Mouse (Mus musculus) liver (tissue): Measurements from ENCODE around the gene Mgat4e.
A peak's percentile ranks its signal among the peaks of the same experiment; 100 is the strongest.

ENCODE experiments used
- DNase-seq: peaks from one replicate; pipeline ENCODE4 v3.0.0-alpha.2; 2020; ENCODE audit warnings: mixed read lengths

Gene Mgat4e

DNA sequence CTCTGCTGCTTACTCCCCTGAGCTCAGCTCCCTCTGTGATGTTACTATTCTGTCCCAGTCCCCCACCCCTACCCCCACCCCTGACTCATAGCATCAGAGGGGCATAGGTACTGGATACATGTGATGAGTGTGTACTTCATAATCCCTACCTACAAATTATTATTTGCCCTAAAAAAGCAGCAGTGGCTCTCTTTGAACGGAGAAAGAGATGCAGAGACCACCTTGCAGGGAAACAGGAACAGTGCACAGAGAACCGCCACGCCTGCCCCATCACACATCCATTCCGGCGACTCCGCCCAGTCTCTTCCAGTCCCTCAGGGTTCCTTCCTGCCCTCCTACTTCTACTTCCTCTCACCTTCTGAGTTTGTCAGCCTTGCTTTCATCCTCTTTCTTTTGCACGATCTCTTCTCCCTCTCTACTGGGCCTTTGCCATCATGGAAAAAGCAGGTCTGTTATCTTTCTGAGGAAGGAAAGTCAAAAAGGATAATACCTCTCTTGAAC, at the start of gene Mgat4e:
Gene Mgat4e (minus strand): TSS at position 51 of the 501 bp plus-strand sequence.
- DNase-seq = no peak

DNA sequence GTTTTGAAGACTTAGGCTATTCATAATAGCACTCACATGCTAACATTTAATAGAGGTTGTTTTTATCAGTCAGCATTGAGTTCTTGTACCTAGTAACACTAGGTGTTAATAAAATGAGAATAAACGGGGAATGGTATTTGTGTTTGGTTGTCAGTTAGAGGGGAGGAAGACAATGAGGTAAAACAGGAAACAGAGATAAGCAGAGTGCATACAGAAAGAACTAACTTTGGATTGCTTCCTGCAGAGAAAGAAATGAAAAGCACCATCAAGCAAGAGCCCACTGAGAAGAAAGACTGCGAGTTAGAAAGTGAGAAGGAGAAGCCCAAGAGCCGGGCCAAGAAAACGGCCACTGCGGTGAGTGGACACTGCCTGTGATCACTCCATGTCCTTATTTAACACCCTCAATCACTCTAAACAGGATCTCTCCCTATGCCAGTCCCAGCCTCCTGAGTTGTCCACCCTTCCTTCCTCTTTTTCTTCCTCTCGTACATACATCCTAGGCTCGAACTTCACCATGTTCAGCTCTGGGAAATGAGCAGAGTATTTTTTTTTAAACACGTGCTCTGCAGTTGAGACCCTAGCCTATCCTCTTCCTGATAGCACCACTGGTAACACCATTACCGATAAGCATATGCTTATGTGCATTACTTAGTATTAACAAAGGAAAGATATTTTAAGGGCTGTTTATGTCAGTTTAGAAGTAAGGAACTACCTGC, 48.0 kb upstream of the Mgat4e start:
- no peak for DNase-seq

DNA sequence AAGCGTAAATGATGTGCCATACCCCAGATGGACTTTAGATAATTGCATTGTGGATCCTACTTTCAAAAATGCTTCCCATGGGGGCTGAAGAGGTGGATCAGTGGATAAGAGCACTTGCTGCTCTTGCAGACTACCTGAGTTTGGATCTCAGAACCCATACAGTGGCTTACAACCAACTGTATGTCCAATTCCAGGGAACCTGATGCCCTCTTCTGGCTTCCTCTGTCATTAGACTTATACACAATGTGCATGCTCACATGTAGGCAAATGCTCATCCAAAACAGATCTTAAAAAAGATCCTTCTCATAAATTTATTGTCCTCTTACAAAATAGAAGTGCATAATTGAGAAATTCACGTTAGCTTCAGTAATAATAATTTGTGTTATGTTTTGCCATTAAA, 42.3 kb upstream of the Mgat4e start:
- DNase-seq = no peak

DNA sequence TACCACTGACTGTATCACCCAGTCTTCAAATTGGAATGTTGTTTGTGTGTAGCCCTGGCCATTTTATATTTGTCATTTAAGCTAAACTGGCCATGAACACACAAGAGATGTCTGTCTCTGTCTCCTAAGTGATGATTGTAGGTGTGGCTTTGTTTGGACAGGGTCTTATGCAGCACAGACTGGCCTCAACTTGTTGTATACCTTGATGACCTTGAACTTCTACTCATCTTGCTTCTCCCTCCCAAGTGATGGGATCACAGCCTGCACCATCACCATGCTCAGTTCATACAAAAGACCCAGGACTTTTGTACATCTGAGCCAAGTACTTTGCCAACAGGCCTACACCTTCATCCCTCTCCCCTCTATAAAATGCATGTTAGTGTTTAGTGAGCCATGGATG, 40.2 kb upstream of the Mgat4e start:
- DNase-seq = no peak

DNA sequence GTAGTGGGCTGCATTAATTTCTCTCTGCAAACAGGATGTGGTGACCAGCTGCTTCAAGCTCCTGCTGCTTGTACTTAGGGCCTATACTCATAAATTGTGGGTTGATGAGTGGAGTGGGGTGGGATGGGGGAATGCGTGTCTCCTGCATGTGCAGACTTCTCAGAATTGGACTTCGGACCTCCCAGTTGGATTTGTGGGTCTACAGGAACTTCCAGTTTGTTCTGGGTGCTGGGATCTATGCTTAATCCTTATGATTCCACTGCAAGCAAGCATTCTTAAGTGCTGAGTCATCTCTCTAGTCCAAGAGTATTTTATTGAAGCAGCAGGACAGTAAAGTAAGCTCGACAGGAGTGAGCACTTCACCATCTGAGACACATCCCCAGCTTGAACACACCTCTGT, 34.1 kb upstream of the Mgat4e start:
- DNase-seq = no peak

DNA sequence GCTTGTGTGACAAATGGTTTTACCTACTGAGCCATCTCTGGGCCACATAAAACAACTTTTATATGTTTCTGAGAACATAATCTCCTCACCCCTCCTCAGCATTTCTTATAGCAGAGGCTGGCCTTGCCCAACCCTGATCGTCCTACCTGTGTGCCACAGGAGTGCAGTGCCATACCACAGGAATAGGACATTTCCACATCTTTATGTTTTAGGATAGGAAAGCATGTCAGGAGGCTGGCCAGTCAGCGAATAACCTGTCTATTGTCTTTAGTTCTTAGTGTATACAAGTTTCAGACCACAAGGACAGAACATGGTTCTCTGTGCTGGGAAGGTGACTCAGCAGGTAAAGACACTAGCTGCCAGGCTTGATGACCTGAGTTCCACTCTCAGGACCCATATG, 31.3 kb upstream of the Mgat4e start:
- no peak for DNase-seq

DNA sequence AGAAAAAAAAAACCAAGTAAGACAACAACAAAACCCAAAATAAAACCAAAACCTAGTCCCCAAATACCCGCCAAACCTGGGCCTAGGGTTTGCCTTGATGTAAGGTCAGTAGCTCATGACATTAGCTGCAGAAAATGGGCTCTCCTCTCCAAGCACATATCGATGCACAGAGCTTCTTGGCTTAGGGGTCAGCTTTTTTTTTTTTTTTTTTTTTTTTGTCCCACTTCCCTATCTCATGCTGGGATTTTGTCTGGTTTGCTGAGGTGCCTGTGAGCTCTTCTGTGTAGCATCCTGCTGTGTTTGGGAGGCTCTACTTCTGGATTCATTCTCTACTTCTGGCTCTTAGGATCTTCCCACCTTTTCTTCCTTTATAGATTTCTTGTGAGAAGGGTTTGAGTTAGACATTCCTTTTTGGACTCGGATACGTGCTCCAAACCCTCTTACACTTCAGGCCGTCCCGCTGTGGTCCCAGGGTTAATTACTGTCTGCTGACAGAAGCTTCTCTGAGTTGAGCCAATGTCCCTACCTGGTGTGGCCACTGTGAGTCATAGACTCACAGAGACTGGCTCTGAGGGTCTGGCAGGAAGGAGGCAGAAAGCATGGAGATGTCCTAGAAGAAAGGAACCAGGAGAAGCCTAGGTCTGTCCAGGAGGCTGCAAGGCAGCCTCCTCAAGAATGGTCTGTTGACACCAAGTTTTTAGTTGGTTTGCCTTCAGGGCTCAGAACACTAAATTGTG, 28.1 kb upstream of the Mgat4e start:
- DNase-seq = no peak

DNA sequence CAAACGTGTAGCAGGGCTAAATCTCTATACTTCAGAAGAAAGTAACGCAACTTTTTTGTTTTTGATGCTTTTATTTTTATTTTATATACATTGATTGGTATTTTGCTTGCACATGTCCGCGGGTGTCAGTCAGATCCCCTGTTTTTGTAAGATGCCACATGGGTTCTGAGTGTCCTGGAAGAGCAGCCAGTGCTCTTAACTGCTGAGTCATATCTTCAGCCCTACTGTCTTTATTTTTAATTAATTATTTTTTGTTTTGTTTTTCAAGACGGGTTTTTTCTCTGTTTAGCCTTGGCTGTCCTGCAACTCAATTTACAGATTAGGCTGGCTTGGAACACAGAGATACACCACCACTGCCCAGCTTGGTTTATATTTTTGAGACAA, 24.4 kb upstream of the Mgat4e start:
- DNase-seq = no peak

DNA sequence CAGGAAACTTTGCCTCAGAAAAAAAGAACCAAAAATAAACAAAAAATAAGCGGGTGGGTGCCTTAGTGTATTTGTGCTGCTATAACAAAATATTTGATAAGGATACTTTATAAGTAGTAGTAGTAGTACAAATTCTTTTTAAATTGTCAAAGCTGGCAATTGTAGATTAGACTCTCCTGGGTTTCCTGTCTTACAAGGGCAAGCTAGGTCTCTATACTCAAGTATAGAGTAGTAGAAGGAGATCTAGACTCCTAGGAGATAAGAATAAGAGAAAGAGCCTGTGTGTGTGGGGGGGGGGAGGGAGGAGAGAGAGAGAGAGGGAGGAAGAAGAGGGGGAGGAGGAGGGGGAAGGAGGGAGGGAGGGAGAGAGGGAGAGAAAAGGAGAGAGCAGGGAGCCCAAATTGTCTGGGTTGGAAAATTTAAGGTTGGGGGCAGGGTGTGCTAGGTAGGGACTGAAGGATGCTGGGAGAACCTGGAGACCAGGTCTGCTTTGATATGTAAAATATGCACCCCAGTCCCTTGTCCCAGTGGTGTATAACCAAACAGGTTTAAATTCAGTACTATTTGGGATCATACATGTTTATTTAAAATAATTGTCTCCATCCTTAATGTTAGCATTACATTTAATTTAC, 23.9 kb upstream of the Mgat4e start:
- DNase-seq = peak; percentile 17

DNA sequence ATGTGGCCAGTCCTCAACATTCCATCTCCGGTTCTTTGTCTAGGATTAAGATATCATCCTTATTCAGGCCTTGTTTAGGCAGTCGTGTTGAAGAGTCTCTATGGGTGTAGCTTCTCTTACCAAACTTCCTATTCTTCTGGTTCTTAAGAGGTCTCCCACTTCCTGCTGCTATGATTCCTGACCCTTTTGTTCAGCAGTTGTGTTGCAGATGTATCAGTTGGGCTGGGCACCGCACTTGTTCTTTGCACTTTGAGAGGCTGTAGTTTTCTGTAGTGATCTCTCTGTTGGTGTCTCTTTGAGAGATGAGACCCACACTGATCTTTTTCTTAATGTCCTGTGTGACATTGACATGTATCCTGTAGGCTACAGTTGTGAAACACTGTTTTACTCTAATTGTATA, 21.1 kb upstream of the Mgat4e start:
- DNase-seq = no peak

DNA sequence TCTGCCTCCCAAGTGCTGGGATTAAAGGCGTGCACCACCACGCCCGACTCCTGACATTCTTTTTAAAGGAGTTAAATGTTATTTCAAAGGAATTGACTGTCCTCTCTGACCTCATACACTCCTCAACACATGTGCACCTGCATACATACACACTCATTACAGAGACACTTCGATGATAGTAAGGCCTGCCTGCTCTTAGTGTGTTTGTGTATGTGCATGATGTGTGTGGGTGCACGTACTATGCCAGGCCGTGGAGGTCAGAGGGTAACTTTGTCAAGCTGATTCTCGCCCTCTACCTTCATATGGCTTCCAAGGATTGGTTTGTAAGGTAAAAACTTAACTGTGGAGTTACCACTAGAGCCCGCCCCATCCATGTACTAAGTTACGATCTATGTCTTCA, 20.7 kb upstream of the Mgat4e start:
- no peak for DNase-seq

DNA sequence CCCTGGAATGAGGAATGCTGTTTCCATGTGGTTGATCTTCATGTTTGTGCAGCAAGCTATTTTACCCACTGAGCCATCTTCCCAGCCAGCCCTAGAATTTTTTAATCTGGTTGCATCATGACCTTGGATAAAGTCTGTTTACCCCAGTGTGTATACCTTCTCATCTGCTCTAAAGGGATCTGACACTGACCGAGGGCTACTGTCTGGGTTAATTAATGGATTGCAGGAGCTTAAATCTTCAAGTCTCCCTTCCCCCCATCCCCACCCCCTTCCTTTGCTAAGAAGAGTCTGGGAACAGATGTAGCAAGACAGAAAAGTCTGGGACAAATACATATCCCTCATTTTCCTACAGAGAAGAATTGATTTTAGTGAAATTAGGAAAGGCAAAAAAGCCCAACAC, 18.0 kb upstream of the Mgat4e start:
- no peak for DNase-seq

DNA sequence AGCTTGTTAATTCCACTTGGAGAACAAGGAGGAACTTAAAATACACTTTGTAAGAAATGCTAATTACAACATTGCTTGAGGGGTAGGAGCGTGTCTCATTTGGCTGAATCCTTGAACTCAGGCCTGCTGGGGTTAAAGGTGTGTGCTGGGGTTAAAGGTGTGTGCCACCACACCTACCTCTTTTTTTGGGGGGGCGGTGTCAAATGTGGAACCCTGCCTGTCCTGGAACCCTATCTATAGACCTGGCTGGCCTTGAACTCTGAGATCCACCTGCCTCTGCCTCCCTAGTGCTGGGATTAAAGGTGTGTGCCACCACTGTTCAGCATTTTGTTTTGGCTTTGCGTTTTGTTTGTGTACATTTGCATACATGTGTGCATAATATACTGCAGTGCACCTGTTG, 14.2 kb upstream of the Mgat4e start:
- no peak for DNase-seq

DNA sequence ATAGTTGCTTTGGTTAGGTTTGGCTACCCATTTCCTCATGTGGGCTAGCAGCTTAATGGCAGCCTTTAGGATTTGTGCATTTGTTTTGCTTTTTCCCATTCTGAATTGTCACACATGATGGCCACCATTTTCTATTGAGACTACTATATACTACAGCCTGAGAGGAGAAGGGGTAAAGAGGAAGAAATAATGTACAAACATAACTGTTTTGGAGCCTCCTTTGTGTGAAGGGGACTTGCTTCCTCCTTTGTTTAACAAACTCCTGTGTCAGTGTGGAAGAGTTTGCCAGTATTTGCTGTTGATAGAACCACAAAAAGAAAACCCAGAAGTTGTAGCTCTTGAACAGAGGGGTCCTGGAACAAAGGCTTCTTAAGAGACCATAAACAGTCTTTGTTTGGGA, 13.0 kb upstream of the Mgat4e start:
- no peak for DNase-seq

DNA sequence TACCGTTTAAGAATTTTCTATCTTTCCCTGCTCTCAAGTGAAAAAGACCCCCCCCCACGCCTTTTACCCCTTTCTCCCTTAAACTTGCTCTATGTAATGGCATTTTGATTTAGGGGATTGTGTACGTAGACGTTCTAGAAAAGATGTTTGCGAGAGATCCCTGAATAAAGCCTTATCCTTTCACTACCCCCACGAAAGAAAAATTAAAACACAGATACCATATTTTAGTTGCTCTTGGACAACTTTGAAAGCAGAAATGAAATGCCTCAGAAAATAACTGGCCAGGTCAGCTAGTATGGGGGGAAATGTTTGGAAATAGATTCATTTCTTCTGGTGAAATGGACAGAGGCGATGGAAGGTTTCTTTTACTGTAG, 12.3 kb upstream of the Mgat4e start:
- no peak for DNase-seq

DNA sequence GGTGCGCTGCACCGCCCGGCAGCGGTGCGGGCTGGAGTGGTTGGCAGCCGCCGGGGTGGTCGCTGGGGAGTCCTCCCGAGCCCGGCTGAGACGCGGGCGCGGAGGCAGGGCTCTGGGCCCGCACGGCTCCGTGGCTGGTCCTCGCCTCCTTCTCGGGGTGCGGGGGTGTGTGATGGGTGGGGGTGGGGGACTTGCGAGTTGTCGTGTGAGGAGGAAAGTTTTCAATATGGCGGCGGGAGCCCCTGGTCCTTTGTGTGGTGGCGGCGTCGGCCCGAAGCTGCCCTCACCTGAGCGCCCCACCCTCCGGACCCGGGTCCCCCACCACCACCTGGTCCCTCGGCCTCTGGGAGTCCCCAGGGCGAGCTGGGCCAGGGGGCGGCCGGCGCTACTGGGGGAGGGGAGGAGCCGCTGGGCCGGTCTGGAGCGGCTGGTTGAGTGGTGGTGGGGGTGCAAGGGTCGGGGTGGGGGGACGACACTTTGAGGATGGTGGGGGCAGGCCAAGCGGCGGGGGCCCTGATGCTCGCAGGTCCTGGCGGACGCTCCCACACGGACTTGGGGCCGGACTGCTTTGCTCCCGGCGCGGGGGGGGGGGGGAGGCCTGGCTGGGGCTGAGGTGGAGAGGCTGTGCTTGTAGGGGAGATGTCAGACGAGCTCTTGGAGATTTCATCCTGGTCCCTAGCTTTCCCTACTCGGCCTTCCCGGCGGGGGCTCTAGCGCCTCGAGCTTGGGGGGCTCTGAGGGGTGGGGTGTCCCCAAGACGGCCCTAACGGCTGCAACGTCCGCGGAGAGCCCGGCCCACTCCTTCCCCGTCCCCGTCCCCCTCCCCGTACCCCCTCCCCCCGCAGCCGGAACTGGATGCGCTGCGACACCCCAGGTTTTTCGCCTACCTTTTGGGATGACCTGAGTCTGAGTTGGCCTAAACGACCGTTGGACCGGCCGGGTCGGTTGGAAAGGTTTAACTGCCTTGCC, 11.6 kb upstream of the Mgat4e start:
- DNase-seq = peak; percentile 55

DNA sequence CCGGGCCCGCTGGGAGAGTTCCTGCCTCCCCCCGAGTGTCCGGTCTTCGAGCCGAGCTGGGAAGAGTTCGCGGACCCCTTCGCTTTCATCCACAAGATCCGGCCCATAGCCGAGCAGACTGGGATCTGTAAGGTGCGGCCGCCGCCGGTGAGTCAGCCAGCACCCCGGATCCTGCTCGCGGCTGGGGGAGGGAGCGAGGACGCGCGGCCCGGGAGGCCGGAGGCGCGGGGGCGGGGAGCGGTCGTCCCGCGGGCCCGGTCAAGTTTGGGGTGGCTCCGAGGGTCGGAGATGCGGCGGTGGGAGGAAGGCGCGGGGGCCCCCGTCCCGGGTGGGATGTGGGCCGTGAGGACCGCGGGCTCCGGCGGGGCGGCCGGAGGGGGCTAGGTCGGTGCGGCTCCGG, 10.9 kb upstream of the Mgat4e start:
- peak; percentile 64 for DNase-seq

DNA sequence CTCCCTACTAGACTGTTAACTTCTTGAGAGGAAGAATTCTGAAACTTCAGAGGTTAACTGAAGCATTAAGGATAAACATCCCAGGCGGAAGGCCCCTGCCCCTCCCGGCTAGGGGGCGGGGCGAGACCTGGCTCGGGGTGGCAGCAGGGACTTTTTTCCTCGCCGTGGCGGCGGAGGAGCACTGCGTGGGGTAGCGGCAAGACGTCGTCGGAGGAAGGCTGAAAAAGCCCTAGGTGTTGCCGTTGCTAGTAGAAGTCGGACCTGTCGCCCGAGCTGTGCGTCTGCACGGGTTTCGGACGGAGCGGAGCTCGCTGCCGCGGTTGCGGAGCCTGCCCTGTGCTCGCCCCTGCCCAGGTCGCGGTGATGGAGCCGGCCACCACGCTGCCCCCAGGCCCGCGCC, 10.5 kb upstream of the Mgat4e start, which contains the start of gene Kdm5b:
Gene Kdm5b (plus strand): TSS at position 196 of the 400 bp plus-strand sequence.
- peak; percentile 84 for DNase-seq

DNA sequence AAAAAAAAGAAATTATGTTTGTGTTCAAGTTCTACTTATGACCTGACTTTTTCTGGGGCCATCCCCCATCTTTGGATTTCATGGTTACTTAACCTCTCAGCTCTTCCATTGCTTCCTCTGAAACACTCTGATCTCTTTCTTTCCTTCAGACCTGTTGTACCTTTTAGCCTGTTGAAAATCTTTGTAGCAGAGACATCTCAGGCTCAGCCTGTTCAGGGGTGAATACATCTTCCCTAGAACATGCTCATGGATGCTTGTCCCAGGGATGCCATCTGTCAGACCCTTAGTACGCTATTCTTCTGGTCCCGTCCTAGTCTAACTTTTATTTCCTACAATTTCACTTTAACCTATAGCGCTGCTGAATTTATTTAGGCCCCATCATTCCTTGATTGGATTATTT, 9.7 kb upstream of the Mgat4e start:
- DNase-seq = no peak

DNA sequence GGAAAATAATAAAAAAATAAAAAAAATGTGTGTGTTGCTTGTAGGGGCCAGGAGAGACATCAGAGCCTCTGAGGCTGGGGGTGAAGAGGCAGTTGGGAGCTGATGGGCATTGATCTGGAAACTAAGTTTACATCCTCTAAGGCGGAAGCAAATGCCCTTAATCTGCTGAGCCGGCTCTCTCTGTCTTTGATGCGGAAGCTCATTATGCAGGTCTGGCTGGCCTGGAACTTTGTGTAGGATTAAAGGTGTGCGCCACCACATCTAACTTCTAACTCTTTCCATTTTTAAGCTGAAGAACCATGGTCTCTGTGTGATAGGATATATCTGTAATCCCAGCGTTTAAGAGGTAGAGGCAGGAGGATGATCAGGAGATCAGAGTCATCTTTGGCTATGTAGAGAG, 9.0 kb upstream of the Mgat4e start:
- no peak for DNase-seq

DNA sequence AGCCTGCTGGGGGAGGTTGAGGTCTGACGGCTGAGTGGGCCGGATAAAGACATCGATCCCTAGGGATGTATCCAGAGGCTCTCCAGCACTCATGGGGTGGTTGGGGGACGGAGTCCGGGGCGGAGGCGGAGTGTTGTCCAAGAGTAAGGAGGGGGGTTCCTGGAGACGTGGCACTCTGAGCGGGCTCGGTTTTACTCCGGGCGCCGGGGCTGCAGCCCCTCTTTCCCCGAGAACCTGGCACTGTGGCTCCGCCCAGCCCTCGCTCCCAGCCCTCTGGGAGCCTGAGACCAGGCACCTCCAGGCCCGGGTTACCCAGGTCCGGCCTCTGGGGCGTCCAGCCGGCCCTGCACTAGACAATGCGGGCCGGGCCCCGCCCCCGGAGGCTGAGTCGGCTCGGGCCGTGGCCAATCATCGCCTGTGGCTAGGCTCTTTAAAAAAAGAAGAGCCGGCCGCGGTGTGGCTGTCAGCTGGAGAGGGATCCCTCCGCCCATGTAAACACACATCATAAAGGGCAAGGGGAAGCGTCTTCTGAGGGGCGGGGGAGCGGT, 7.3 kb upstream of the Mgat4e start:
- DNase-seq = peak; percentile 94

DNA sequence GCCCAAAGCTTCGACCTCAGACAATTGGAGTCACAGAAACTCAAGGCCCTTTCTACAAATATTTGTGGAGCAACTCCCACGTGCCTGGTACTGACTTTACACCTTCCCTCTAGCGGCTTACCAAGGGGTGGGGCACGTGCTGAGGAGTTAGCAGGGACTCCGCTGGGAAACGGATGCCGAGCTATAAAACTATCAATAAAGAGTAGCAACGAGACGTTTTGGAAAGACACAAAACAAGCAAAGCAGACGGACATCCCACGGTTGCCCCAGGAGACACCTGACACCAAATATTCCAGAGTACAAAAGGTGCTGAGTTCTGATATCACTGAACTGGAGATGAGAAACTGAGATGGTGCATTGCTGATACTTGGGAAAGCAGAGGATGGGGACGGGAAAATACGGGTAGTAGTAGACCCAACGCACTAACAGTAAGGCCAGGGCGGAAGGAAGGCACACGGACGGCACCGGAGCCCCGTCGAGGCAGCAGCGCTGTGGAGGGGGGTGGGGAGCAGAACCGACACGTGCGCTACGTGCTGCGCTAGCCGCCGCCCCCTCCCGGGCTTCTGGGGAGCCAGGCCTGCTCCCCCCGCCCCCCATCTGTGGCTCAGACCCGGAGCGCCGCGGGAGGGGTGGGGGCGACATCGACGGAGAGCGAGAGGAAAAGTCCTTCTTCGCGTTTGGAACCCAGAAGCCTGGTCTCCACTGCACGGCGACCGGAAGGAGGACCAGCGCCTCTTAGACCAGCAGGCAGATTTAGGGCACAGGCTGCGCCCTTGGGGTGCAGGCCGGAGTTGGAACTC, 6.6 kb upstream of the Mgat4e start:
- DNase-seq = peak; percentile 61
